Mouse (Mus musculus): ENCODE data around the gene Alg2.

GRCm38 (mm10) chr4:47492311-47493086 is 18.4 kb upstream of the Alg2 start:
- TF ChIP-seq CTCF (conservative IDR thresholded peaks at IDR 0.05; ENCODE audit: insufficient read depth, insufficient read length, low read depth, low read length), result no peak
- TF ChIP-seq POLR2A (IDR thresholded peaks at IDR 0.05; ENCODE audit: low read depth, low read length), result no peak
